ENCODE assay signal across 8 mouse cellular contexts in the genomic region with DNA sequence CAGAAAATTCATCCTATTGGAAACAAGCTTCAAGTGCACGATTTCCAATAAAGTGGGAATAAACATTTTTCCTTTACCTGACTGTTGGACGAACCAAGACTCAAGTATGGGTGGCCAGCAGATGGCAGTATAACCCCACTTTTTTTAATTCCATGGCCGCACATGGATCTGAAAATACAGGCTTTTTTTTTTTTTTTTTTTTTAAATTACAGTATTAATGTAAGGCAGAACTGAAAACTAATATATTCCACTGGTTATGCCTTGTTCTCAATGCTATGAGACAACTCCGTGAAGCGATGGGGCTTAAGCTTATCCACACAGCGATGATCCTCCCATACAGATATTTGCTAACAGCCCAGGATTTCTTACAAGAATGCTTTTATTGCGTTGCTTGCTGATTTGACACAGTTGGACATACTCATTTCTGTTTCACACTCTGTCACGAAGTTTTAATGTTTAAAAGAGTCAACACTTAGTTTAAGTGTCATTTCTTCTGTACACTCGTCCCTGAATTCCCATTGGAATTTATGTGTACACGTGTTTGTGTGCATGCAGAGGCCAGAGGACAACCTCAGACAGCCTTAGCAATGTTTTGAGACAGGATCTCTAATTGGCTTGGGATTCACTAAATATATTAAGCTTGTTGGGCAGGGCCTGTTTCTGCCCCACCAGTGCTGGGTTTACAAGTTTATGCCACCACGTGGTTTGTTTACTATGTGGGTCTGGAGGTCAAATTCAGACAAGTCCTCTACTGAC.
A peak's percentile ranks its signal among the peaks of the same experiment; 100 is the strongest.
DNase-seq lines count a peak whose midpoint lies in the region; ATAC-seq and TF ChIP-seq lines count a peak whose summit lies in the region.

No protein-coding gene starts in this region.

- no peak overlapping the region for H3K27ac ChIP-seq in intestine, embryonic 14.5 days (ENCODE audit: low read depth)
- no peak overlapping the region for H3K27ac ChIP-seq in intestine, embryonic 16.5 days (ENCODE audit: low read length)
- H3K27ac ChIP-seq in hindbrain, embryonic 15.5 days (replicated peaks) = no peak overlapping the region
- H3K27ac ChIP-seq in liver, postnatal 0 days (ENCODE audit: low read depth) = no peak overlapping the region

- no peaks in the 10 kb centered on the region for H3K27me3 ChIP-seq in intestine, embryonic 14.5 days (replicated peaks; ENCODE audit: control insufficient read depth, insufficient read depth, low read length)
- H3K27me3 ChIP-seq in intestine, embryonic 16.5 days (replicated peaks; ENCODE audit: control insufficient read depth, insufficient read depth, low read length) = no peaks in the 10 kb centered on the region
- no peaks in the 10 kb centered on the region for H3K27me3 ChIP-seq in hindbrain, embryonic 15.5 days
- H3K27me3 ChIP-seq in liver, postnatal 0 days (ENCODE audit: insufficient read depth, low read length) = no peaks in the 10 kb centered on the region

- H3K36me3 ChIP-seq in intestine, embryonic 14.5 days (ENCODE audit: control insufficient read depth, insufficient read depth, low read length) = no peaks in the 10 kb centered on the region
- no peaks in the 10 kb centered on the region for H3K36me3 ChIP-seq in intestine, embryonic 16.5 days (ENCODE audit: control insufficient read depth, insufficient read depth, low read length)
- no peaks in the 10 kb centered on the region for H3K36me3 ChIP-seq in hindbrain, embryonic 15.5 days
- no peaks in the 10 kb centered on the region for H3K36me3 ChIP-seq in liver, postnatal 0 days (replicated peaks; ENCODE audit: insufficient read depth, low read length)

- 0 out of 2 replicates have a peak, but pooled peaks cover 6% of the 10 kb centered on the region for H3K4me1 ChIP-seq in intestine, embryonic 14.5 days (replicated peaks; ENCODE audit: control insufficient read depth, insufficient read depth, low read length)
- no peaks in the 10 kb centered on the region for H3K4me1 ChIP-seq in intestine, embryonic 16.5 days (ENCODE audit: control insufficient read depth, insufficient read depth, low read length)
- H3K4me1 ChIP-seq in hindbrain, embryonic 15.5 days (replicated peaks) = 0 out of 2 replicates have a peak, but pooled peaks cover 3% of the 10 kb centered on the region
- no peaks in the 10 kb centered on the region for H3K4me1 ChIP-seq in liver, postnatal 0 days (ENCODE audit: insufficient read depth)

- ATAC-seq in intestine, embryonic 14.5 days (replicated peaks; ENCODE audit: low FRiP score, low TSS enrichment, low read depth) = no peak
- ATAC-seq in intestine, embryonic 16.5 days = no peak
- peak; percentile 61; the same call in 1 of the 2 replicates for ATAC-seq in hindbrain, embryonic 15.5 days (ENCODE audit: low FRiP score, low read depth)
- ATAC-seq in liver, postnatal 0 days = no peak

- TF ChIP-seq CTCF in liver, postnatal 0 days (IDR thresholded peaks at IDR 0.05; ENCODE audit: low read depth) = peak; percentile 64

- H3K4me3 ChIP-seq in intestine, embryonic 14.5 days (ENCODE audit: low read depth, low read length) = no peak overlapping the region
- H3K4me3 ChIP-seq in intestine, embryonic 16.5 days (ENCODE audit: low read length) = no peak overlapping the region
- H3K4me3 ChIP-seq in hindbrain, embryonic 15.5 days = no peak overlapping the region
- no peak overlapping the region for H3K4me3 ChIP-seq in liver, postnatal 0 days (ENCODE audit: low read depth, low read length)

- TF ChIP-seq EP300 in liver, postnatal 0 days (IDR thresholded peaks at IDR 0.05; ENCODE audit: low read depth) = no peak

- peak overlapping the region; percentile 32; the same call in 1 of the 2 replicates for H3K4me2 ChIP-seq in intestine, embryonic 14.5 days (ENCODE audit: low read length)
- H3K4me2 ChIP-seq in intestine, embryonic 16.5 days (ENCODE audit: low read depth, low read length) = no peak overlapping the region
- H3K4me2 ChIP-seq in hindbrain, embryonic 15.5 days = peak overlapping the region; percentile 40
- H3K4me2 ChIP-seq in liver, postnatal 0 days (ENCODE audit: low read depth, low read length) = no peak overlapping the region

- DNase-seq in intestine, embryonic 14.5 days (ENCODE audit: low spot score) = peak; percentile 74
- DNase-seq in MN1 (ENCODE audit: low spot score) = peak; percentile 57
- peak; percentile 79 for DNase-seq in embryo, embryonic 10.5 days (ENCODE audit: low spot score)
- DNase-seq in liver, postnatal 0 days = peak; percentile 22
- DNase-seq in skeletal muscle tissue, adult 2 months (ENCODE audit: low read depth, low spot score) = peak; percentile 2
- DNase-seq in heart, adult 9 months (ENCODE audit: low spot score in 2 of 2) = no peak

- no peaks in the 10 kb centered on the region for H3K9me3 ChIP-seq in intestine, embryonic 14.5 days (ENCODE audit: control insufficient read depth, low read length)
- no peaks in the 10 kb centered on the region for H3K9me3 ChIP-seq in intestine, embryonic 16.5 days (ENCODE audit: control insufficient read depth, low read length)
- H3K9me3 ChIP-seq in hindbrain, embryonic 15.5 days = no peaks in the 10 kb centered on the region
- H3K9me3 ChIP-seq in liver, postnatal 0 days (ENCODE audit: low read length) = no peaks in the 10 kb centered on the region

- H3K9ac ChIP-seq in intestine, embryonic 14.5 days (ENCODE audit: low read length) = no peak overlapping the region
- no peak overlapping the region for H3K9ac ChIP-seq in intestine, embryonic 16.5 days (ENCODE audit: low read depth, low read length)
- 0 out of 2 replicates have a peak overlapping the region, but pooled peaks have one; percentile 7 for H3K9ac ChIP-seq in hindbrain, embryonic 15.5 days
- no peak overlapping the region for H3K9ac ChIP-seq in liver, postnatal 0 days (replicated peaks)

- WGBS in intestine, embryonic 14.5 days = 31% methylated on average over 11 of the region's 11 CpGs
- 31% methylated on average over 11 of the region's 11 CpGs for WGBS in intestine, embryonic 16.5 days
- WGBS in hindbrain, embryonic 15.5 days = 35% methylated on average over 11 of the region's 11 CpGs
- WGBS in liver, postnatal 0 days (ENCODE audit: insufficient replicate concordance) = 46% methylated on average over 11 of the region's 11 CpGs

Comparison
In these comparisons a context has a peak if more than half of its experiments do, and no peak if none do; other contexts are left out.
1. H3K4me2 ChIP-seq: peak in intestine, embryonic 14.5 days (single experiment) and hindbrain, embryonic 15.5 days (single experiment); none in intestine, embryonic 16.5 days (single experiment) and liver, postnatal 0 days (single experiment).
2. DNase-seq: peak in intestine, embryonic 14.5 days (single experiment), MN1 (single experiment), embryo, embryonic 10.5 days (single experiment), liver, postnatal 0 days (single experiment) and skeletal muscle tissue, adult 2 months (single experiment); none in heart, adult 9 months (0 of 2).